Mouse (Mus musculus): ENCODE measurements around the gene Gje1.

Gene Gje1

GRCm38 (mm10) chr10:14703239-14703638, 14.8 kb downstream of the Gje1 start:
- Histone ChIP-seq H3K9me3 (ENCODE audit: low read length) (no peaks in the 10 kb centered on the region), H3K4me3 (replicated peaks; ENCODE audit: low read length) (no peak overlapping the region), H3K4me1 (replicated peaks; ENCODE audit: low read depth, low read length) (peaks cover 37% of the 10 kb centered on the region), H3K36me3 (ENCODE audit: insufficient read depth, low read length) (no peaks in the 10 kb centered on the region), H3K27me3 (ENCODE audit: insufficient read depth, low read length) (no peaks in the 10 kb centered on the region)
- TF ChIP-seq POU5F1 (IDR thresholded peaks at IDR 0.05; ENCODE audit: borderline replicate concordance, low read length) (no peak), NANOG (IDR thresholded peaks at IDR 0.05; ENCODE audit: borderline replicate concordance, low read length) (no peak)

- no peak overlapping the region for H3K4me3 ChIP-seq (replicated peaks; ENCODE audit: low read length)
- no peaks in the 10 kb centered on the region for H3K27me3 ChIP-seq (ENCODE audit: insufficient read depth, low read length)
- H3K36me3 ChIP-seq (ENCODE audit: insufficient read depth, low read length), result no peaks in the 10 kb centered on the region
- TF ChIP-seq NANOG (IDR thresholded peaks at IDR 0.05; ENCODE audit: borderline replicate concordance, low read length), result no peak
- no peaks in the 10 kb centered on the region for H3K4me1 ChIP-seq (replicated peaks; ENCODE audit: low read depth, low read length)
- no peaks in the 10 kb centered on the region for H3K9me3 ChIP-seq (ENCODE audit: low read length)
Measured at GRCm38 (mm10) chr10:14690349-14690748, 27.7 kb downstream of the Gje1 start.

GRCm38 (mm10) chr10:14688785-14689442, 29.1 kb downstream of the Gje1 start:
- no peaks in the 10 kb centered on the region for H3K36me3 ChIP-seq (ENCODE audit: insufficient read depth, low read length)
- no peaks in the 10 kb centered on the region for H3K4me1 ChIP-seq (replicated peaks; ENCODE audit: low read depth, low read length)
- no peaks in the 10 kb centered on the region for H3K27me3 ChIP-seq (ENCODE audit: insufficient read depth, low read length)
- no peak for TF ChIP-seq CTCF (conservative IDR thresholded peaks at IDR 0.05; ENCODE audit: low read length)
- no peak for TF ChIP-seq NANOG (IDR thresholded peaks at IDR 0.05; ENCODE audit: borderline replicate concordance, low read length)
- TF ChIP-seq POU5F1 (IDR thresholded peaks at IDR 0.05; ENCODE audit: borderline replicate concordance, low read length), result no peak
- H3K4me3 ChIP-seq (replicated peaks; ENCODE audit: low read length), result no peak overlapping the region
- no peaks in the 10 kb centered on the region for H3K9me3 ChIP-seq (ENCODE audit: low read length)

GRCm38 (mm10) chr10:14685663-14686062, 32.4 kb downstream of the Gje1 start:
- Histone ChIP-seq H3K36me3 (ENCODE audit: insufficient read depth, low read length) (no peaks in the 10 kb centered on the region), H3K9me3 (ENCODE audit: low read length) (no peaks in the 10 kb centered on the region), H3K4me3 (replicated peaks; ENCODE audit: low read length) (no peak overlapping the region), H3K27me3 (ENCODE audit: insufficient read depth, low read length) (no peaks in the 10 kb centered on the region), H3K4me1 (replicated peaks; ENCODE audit: low read depth, low read length) (no peaks in the 10 kb centered on the region)
- TF ChIP-seq CTCF (conservative IDR thresholded peaks at IDR 0.05; ENCODE audit: low read length), result peak; percentile 45
- no peak for TF ChIP-seq POU5F1 (IDR thresholded peaks at IDR 0.05; ENCODE audit: borderline replicate concordance, low read length)

GRCm38 (mm10) chr10:14666147-14666546, 51.9 kb downstream of the Gje1 start:
- TF ChIP-seq CTCF (conservative IDR thresholded peaks at IDR 0.05; ENCODE audit: low read length), result no peak
- TF ChIP-seq NANOG (IDR thresholded peaks at IDR 0.05; ENCODE audit: borderline replicate concordance, low read length), result no peak
- TF ChIP-seq POU5F1 (IDR thresholded peaks at IDR 0.05; ENCODE audit: borderline replicate concordance, low read length), result no peak
- Histone ChIP-seq H3K9me3 (ENCODE audit: low read length) (no peaks in the 10 kb centered on the region), H3K4me3 (replicated peaks; ENCODE audit: low read length) (no peak overlapping the region), H3K27me3 (ENCODE audit: insufficient read depth, low read length) (no peaks in the 10 kb centered on the region), H3K4me1 (replicated peaks; ENCODE audit: low read depth, low read length) (no peaks in the 10 kb centered on the region), H3K36me3 (ENCODE audit: insufficient read depth, low read length) (peaks cover 30% of the 10 kb centered on the region)
